Mouse (Mus musculus): ENCODE data around the gene Slc29a2. TPM values are rescaled to one million over a fixed set of nuclear protein-coding genes. Genes with fewer than 3 reads are reported as not detected.
A peak's percentile ranks its signal among the peaks of the same experiment; 100 is the strongest.

Gene Slc29a2
- polyA plus RNA-seq, 1 experiment from 2014 or later, result 4.0 TPM

DNA sequence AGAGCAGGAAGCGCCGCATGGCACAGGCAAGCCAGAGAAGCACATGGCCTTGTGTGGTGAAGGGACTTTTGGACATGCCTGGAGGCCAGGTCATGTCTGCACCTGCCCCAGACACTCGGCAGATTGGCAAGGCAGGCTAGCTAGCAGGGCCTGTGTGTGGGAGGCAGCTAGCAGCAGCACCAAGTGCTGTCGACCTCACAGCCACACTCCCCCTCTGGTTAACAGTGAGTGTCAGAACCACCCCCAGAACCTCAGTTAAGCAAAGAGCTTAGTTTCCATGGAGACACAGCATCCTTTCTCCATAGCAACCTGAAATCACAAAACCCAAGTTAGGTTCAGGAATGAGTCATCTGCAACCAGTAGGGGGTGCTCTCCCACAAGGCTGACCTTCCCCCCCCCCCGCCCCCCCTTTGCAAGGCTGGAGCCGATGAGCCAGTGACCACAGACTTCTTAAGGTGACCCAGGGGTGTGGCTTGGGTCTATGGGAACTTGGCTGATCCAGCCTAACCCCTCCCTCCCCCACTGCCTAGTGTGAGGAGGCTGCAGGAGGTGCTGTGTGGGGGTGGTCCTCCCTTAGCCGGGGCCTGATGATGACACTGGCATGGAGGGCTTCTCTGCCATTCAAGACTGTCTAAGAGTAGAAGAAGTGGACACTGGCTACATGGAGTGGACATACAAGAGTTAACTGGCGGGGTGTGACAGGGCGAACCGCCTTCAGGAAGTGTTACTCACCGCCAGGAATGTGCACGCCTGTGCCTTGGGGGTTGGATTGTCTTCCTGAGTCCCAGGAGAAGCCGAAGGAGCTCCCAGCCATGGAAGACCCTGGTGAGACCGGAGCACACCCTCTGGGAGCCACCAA lies 26.6 kb downstream of the Slc29a2 start, which contains the start of gene Rin1:
TSS of gene Rin1 (plus strand) at position 435 of the 859 bp plus-strand sequence.
- 15% methylated on average over 14 of the region's 14 CpGs for WGBS
- peak within 1 kb of the TSS; percentile 40 for H3K4me2 ChIP-seq (ENCODE audit: low read depth, low read length)
- peak within 1 kb of the TSS; percentile 17; the same call in 1 of the 2 replicates for H3K4me3 ChIP-seq (ENCODE audit: low read depth, low read length)
- peak within 1 kb of the TSS; percentile 2; the same call in 1 of the 2 replicates for H3K9ac ChIP-seq (ENCODE audit: low read depth, low read length)
- no peaks in the 10 kb centered on the region for H3K9me3 ChIP-seq (ENCODE audit: control insufficient read depth, low read length)
- peaks cover 13% of the 10 kb centered on the region for H3K4me1 ChIP-seq (ENCODE audit: control insufficient read depth, insufficient read depth, low read length)
- peaks cover 33% of the 10 kb centered on the region for H3K27me3 ChIP-seq (replicated peaks; ENCODE audit: control insufficient read depth, insufficient read depth, low read length)
- no peak within 1 kb of the TSS for H3K27ac ChIP-seq (replicated peaks; ENCODE audit: low read depth, low read length)
- peaks cover 31% of the 10 kb centered on the region for H3K36me3 ChIP-seq (ENCODE audit: control insufficient read depth, insufficient read depth, low read length)
- peak; percentile 75 for DNase-seq (ENCODE audit: low spot score)
- peak; percentile 23 for ATAC-seq (ENCODE audit: low read depth)

GRCm38 (mm10) chr19:5051031-5051430 lies 27.4 kb downstream of the Slc29a2 start:
- DNase-seq (ENCODE audit: low spot score), result no peak
- WGBS, result 4% methylated on average over 17 of the region's 17 CpGs
- no peak overlapping the region for H3K27ac ChIP-seq (replicated peaks; ENCODE audit: low read depth, low read length)
- peaks cover 13% of the 10 kb centered on the region for H3K4me1 ChIP-seq (ENCODE audit: control insufficient read depth, insufficient read depth, low read length)
- H3K36me3 ChIP-seq (ENCODE audit: control insufficient read depth, insufficient read depth, low read length), result peaks cover 29% of the 10 kb centered on the region
- H3K9me3 ChIP-seq (ENCODE audit: control insufficient read depth, low read length), result no peaks in the 10 kb centered on the region
- ATAC-seq (ENCODE audit: low read depth), result no peak
- peak overlapping the region; percentile 17; the same call in 1 of the 2 replicates for H3K4me3 ChIP-seq (ENCODE audit: low read depth, low read length)
- peaks cover 33% of the 10 kb centered on the region for H3K27me3 ChIP-seq (replicated peaks; ENCODE audit: control insufficient read depth, insufficient read depth, low read length)
- peak overlapping the region; percentile 2; the same call in 1 of the 2 replicates for H3K9ac ChIP-seq (ENCODE audit: low read depth, low read length)
- peak overlapping the region; percentile 40 for H3K4me2 ChIP-seq (ENCODE audit: low read depth, low read length)

DNA sequence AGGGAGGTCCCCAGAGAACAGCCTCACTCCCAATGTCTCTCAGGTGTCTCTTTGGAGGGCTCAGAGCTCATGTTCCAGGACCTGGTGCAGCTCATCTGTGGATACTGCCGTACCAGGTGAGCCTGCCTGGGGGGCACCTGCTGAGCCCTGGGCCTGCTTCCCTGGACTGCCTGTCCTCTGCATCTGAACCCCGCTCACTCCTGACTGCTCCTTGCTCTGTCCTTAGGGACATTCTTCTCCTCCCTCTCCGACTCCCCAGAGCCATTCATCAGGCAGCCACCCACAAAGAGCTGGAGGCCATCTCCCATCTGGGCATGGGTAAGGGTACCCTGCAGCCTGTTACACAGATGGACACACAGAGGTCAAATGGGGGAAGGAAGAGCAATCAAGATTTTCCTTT lies 27.9 kb downstream of the Slc29a2 start:
- no peaks in the 10 kb centered on the region for H3K9me3 ChIP-seq (ENCODE audit: control insufficient read depth, low read length)
- ATAC-seq (ENCODE audit: low read depth), result no peak
- H3K9ac ChIP-seq (ENCODE audit: low read depth, low read length), result peak overlapping the region; percentile 2; the same call in 1 of the 2 replicates
- 0 out of 2 replicates have a peak overlapping the region, but pooled peaks have one; percentile 17 for H3K4me3 ChIP-seq (ENCODE audit: low read depth, low read length)
- H3K27me3 ChIP-seq (replicated peaks; ENCODE audit: control insufficient read depth, insufficient read depth, low read length), result peaks cover 33% of the 10 kb centered on the region
- H3K4me1 ChIP-seq (ENCODE audit: control insufficient read depth, insufficient read depth, low read length), result peaks cover 13% of the 10 kb centered on the region
- peak overlapping the region; percentile 40 for H3K4me2 ChIP-seq (ENCODE audit: low read depth, low read length)
- no peak for DNase-seq (ENCODE audit: low spot score)
- peaks cover 24% of the 10 kb centered on the region for H3K36me3 ChIP-seq (ENCODE audit: control insufficient read depth, insufficient read depth, low read length)
- WGBS, result 31% methylated on average over 3 of the region's 3 CpGs
- no peak overlapping the region for H3K27ac ChIP-seq (replicated peaks; ENCODE audit: low read depth, low read length)

DNA sequence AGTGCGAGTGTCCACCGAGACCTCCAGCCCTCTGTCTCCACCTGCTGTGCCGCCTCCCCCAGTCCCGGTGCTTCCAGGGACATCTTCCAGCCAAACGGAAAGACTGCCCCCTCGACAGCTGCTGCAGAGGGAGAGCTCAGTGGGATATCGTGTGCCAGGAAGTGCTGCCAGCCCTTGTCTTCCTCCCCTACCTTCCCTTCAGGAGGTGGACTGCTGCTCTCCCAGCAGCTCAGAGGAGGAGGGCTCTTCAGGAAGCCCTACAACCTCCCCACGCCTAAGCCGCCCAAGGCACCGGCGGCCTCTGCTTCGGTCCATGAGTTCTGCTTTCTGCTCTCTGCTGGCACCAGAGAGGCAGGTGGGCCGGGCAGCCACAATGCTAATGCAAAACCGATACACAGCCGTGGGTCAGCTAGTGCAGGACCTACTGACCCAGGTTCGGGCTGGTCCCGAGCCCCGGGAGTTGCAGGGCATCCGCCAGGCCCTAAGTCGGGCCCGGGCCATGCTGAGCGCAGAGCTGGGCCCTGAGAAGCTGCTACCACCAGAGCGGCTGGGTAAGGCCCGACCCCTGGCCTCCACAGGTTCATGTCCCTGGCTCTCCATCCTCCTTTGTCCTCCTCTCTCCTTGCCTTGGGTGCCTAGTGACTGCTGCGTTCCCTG lies 28.6 kb downstream of the Slc29a2 start:
- Histone ChIP-seq H3K9me3 (ENCODE audit: control insufficient read depth, low read length) (no peaks in the 10 kb centered on the region), H3K4me3 (ENCODE audit: low read depth, low read length) (no peak overlapping the region), H3K27me3 (replicated peaks; ENCODE audit: control insufficient read depth, insufficient read depth, low read length) (peaks cover 33% of the 10 kb centered on the region), H3K9ac (ENCODE audit: low read depth, low read length) (no peak overlapping the region), H3K36me3 (ENCODE audit: control insufficient read depth, insufficient read depth, low read length) (peaks cover 16% of the 10 kb centered on the region), H3K4me1 (ENCODE audit: control insufficient read depth, insufficient read depth, low read length) (peaks cover 13% of the 10 kb centered on the region), H3K4me2 (ENCODE audit: low read depth, low read length) (no peak overlapping the region), H3K27ac (replicated peaks; ENCODE audit: low read depth, low read length) (no peak overlapping the region)
- 33% methylated on average over 19 of the region's 25 CpGs for WGBS
- ATAC-seq (ENCODE audit: low read depth), result no peak
- DNase-seq (ENCODE audit: low spot score), result no peak

DNA sequence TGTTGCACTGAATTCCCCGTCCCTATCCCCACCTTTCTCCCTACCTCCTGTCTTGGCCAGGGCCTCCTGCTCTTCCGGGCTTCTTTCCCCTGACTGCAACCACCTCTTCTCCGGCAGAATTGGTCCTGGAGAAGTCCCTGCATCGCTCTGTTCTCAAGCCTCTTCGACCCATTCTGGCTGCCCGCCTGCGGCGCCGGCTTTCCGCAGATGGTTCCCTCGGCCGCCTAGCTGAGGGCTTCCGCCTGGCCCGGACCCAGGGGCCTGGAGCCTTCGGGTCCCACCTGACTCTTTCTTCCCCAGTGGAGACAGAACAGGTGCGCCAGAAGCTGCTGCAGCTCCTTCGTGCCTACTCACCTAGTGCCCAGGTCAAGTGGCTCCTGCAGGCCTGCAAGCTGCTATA lies 29.2 kb downstream of the Slc29a2 start:
- Histone ChIP-seq H3K4me3 (ENCODE audit: low read depth, low read length) (no peak overlapping the region), H3K4me1 (ENCODE audit: control insufficient read depth, insufficient read depth, low read length) (peaks cover 13% of the 10 kb centered on the region), H3K27me3 (replicated peaks; ENCODE audit: control insufficient read depth, insufficient read depth, low read length) (peaks cover 33% of the 10 kb centered on the region), H3K36me3 (ENCODE audit: control insufficient read depth, insufficient read depth, low read length) (peaks cover 11% of the 10 kb centered on the region), H3K9ac (ENCODE audit: low read depth, low read length) (no peak overlapping the region), H3K27ac (replicated peaks; ENCODE audit: low read depth, low read length) (no peak overlapping the region), H3K4me2 (ENCODE audit: low read depth, low read length) (no peak overlapping the region), H3K9me3 (ENCODE audit: control insufficient read depth, low read length) (no peaks in the 10 kb centered on the region)
- no peak for ATAC-seq (ENCODE audit: low read depth)
- DNase-seq (ENCODE audit: low spot score), result no peak
- 71% methylated on average over 17 of the region's 17 CpGs for WGBS

DNA sequence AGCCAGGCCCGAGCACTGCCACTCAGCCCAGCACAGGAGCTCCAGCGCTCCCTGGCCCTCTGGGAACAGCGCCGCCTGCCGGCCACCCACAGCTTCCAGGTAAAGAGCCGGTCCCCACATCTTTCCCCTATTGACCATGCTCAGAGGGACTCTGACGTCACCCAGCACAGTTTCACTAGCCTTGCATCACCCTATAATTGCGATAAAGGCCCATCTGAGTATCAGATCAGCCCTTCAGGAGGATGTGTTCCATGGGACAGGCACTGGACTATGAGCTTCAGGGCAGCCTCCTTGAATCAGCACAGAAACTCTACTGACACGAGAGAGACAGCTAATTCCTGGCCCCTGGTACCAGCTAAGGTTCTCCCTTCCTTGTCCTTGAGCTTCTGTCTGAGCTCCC lies 30.2 kb downstream of the Slc29a2 start:
- no peak for ATAC-seq (ENCODE audit: low read depth)
- Histone ChIP-seq H3K27ac (replicated peaks; ENCODE audit: low read depth, low read length) (no peak overlapping the region), H3K4me3 (ENCODE audit: low read depth, low read length) (no peak overlapping the region), H3K9ac (ENCODE audit: low read depth, low read length) (no peak overlapping the region), H3K9me3 (ENCODE audit: control insufficient read depth, low read length) (no peaks in the 10 kb centered on the region), H3K4me1 (ENCODE audit: control insufficient read depth, insufficient read depth, low read length) (peaks cover 19% of the 10 kb centered on the region), H3K27me3 (replicated peaks; ENCODE audit: control insufficient read depth, insufficient read depth, low read length) (peaks cover 33% of the 10 kb centered on the region), H3K4me2 (ENCODE audit: low read depth, low read length) (no peak overlapping the region), H3K36me3 (ENCODE audit: control insufficient read depth, insufficient read depth, low read length) (0 out of 2 replicates have a peak, but pooled peaks cover under 1% of the 10 kb centered on the region)
- 24% methylated on average over 9 of the region's 9 CpGs for WGBS
- DNase-seq (ENCODE audit: low spot score), result no peak

- Histone ChIP-seq H3K9ac (ENCODE audit: low read depth, low read length) (no peak overlapping the region), H3K4me1 (ENCODE audit: control insufficient read depth, insufficient read depth, low read length) (peaks cover 31% of the 10 kb centered on the region), H3K27ac (replicated peaks; ENCODE audit: low read depth, low read length) (no peak overlapping the region), H3K9me3 (ENCODE audit: control insufficient read depth, low read length) (no peaks in the 10 kb centered on the region), H3K4me3 (ENCODE audit: low read depth, low read length) (no peak overlapping the region), H3K36me3 (ENCODE audit: control insufficient read depth, insufficient read depth, low read length) (no peaks in the 10 kb centered on the region), H3K27me3 (replicated peaks; ENCODE audit: control insufficient read depth, insufficient read depth, low read length) (peaks cover 27% of the 10 kb centered on the region), H3K4me2 (ENCODE audit: low read depth, low read length) (no peak overlapping the region)
- peak; percentile 50 for ATAC-seq (ENCODE audit: low read depth)
- WGBS, result 12% methylated on average over 6 of the region's 6 CpGs
- peak; percentile 73 for DNase-seq (ENCODE audit: low spot score)
These were observed 32.6 kb downstream of the Slc29a2 start for GRCm38 (mm10) chr19:5056251-5056650.

DNA sequence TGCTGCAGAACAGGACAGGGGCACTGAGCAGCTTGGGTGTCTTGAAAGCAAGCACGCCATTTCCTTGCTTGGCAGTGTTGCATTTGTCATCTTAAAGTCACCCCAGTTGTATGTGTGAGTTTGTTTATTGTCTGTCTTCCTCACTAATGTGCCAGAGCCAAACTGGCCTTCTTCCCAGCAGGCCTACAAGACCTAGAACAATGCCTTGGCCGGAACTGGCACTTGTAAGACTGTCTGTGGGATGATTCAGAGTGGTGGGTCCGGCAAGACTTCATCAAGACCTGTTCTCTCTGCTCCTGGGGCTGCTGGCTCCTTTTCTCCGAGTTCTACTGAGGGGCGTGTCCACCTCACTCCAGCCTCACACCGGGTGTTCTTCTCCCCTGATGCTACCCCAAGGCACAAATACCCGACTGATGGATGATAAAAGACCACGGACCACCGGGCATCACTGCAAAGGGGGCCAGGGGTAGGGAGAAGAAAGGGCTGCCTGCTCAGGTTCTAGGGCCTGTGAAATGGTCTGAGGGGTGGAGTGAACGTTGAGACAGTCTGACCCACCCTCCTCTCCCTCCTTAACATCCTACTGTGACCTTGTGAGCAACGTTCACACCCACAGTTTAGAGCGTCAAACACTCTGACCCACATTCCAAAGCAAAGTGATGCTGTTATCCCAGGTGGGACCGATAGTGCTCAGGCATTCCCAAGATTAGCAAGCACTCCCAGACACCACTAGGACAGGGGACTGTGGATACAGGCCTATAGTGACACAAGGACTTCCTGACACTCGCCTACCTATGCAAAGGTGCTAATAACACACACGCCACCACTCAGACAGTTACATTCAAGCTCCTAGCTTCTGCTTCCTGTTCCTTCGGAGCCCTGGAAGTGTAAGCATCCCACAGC lies 34.5 kb downstream of the Slc29a2 start:
- no peak for ATAC-seq (ENCODE audit: low read depth)
- H3K9me3 ChIP-seq (ENCODE audit: control insufficient read depth, low read length), result no peaks in the 10 kb centered on the region
- no peak overlapping the region for H3K9ac ChIP-seq (ENCODE audit: low read depth, low read length)
- WGBS, result 30% methylated on average over 16 of the region's 16 CpGs
- DNase-seq (ENCODE audit: low spot score), result no peak
- no peak overlapping the region for H3K4me3 ChIP-seq (ENCODE audit: low read depth, low read length)
- no peak overlapping the region for H3K4me2 ChIP-seq (ENCODE audit: low read depth, low read length)
- peaks cover 9% of the 10 kb centered on the region; the same call in 1 of the 2 replicates for H3K27me3 ChIP-seq (replicated peaks; ENCODE audit: control insufficient read depth, insufficient read depth, low read length)
- 0 out of 2 replicates have a peak overlapping the region, but pooled peaks have one; percentile 54 for H3K27ac ChIP-seq (replicated peaks; ENCODE audit: low read depth, low read length)
- H3K4me1 ChIP-seq (ENCODE audit: control insufficient read depth, insufficient read depth, low read length), result peaks cover 32% of the 10 kb centered on the region
- H3K36me3 ChIP-seq (ENCODE audit: control insufficient read depth, insufficient read depth, low read length), result no peaks in the 10 kb centered on the region

All from embryonic facial prominence, embryonic 14.5 days (tissue).